Mouse (Mus musculus) heart, adult 9 months (tissue): Measurements from ENCODE around the gene Sorbs2.

ENCODE experiments used
- DNase-seq, 2 experiments: peaks; one replicate each; pipeline ENCODE4 v3.0.0; 2022; ENCODE audit warnings: low spot score in 2 of 2

Gene Sorbs2

DNA sequence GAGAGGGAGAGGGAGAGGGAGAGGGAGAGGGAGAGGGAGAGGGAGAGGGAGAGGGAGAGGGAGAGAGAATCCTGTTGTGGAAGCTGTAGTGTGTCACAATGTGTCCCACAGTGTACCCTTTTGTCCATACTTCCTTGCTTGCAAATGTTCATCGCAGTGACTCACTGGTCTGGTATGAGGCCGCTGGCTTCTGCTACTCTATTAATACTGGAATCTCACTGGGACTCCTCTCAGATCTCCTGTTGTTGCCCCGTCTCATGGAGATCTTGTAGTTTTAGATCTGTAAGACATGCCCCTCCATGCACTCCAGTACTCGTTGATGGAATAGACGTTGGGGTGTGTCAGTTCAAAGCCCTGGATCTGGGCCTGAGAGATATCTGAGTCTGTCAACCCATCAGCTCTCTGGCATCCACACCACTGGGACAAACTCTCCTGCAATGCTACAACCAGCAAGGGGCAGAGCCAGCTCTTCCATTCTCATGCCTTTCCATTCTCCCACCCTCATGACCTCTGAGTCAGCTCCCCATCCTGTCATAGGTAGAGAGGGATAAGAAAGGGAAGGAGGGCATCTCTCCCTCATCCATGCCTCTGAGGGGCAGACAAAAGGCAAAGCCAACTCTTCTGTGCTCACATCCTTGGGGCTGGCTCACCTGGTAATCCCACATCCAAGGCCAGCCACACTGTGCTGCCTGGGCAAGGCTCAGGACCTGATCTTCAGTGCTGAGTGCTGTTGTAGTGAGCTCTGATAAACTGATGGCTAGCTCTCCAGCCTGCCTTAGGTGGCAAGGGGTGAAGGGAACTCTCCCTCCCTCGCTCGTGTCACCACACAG lies 72.3 kb downstream of the Sorbs2 start:
- DNase-seq, result peak; percentile 16 to 27

- DNase-seq, result no peak
Measured at GRCm38 (mm10) chr8:45580544-45580866, 72.9 kb downstream of the Sorbs2 start.

- no peak for DNase-seq
Measured at GRCm38 (mm10) chr8:45583856-45584255, 76.3 kb downstream of the Sorbs2 start.

- DNase-seq, result no peak
Measured at GRCm38 (mm10) chr8:45584390-45585052, 76.9 kb downstream of the Sorbs2 start.

GRCm38 (mm10) chr8:45585158-45585557 lies 77.6 kb downstream of the Sorbs2 start:
- no peak for DNase-seq

DNA sequence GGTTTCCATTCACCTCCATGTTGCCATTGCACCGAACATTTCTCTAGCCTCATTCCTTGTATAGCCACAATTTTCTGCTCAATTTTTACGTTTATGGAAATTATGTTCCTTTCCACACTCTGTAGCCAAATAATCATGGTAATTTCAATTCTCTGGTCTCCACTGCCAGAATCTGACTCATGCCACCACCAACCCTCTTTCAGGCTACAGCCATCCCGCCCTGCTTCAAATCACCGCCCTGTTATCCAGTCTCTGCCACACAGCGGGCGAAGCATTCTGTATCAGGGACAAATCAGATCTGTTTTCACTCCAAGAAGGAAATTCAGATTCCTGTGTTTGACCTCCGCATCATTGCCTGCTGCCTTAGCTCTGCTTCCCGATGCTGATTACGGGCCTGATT lies 79.4 kb downstream of the Sorbs2 start:
- DNase-seq, result no peak

DNA sequence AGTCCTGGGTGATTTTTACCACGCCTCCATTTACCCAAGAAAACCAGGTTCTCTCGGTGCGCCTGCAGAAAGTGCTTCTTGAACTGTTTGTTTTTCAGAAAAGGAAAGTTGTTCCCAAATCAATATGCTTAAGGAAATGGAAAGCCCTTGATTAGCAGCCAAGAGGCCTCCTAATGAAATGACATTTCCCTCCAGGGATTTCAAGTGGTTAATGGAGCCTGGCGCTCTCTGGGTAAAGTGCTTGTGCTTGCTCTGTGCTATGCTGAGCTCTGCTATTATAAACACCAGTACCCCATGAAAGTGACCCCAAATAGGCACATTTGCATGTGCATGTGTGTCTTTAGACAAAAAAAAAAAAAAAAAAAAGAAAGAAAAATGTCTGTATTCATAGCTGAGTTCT lies 84.3 kb downstream of the Sorbs2 start:
- DNase-seq, result no peak

DNA sequence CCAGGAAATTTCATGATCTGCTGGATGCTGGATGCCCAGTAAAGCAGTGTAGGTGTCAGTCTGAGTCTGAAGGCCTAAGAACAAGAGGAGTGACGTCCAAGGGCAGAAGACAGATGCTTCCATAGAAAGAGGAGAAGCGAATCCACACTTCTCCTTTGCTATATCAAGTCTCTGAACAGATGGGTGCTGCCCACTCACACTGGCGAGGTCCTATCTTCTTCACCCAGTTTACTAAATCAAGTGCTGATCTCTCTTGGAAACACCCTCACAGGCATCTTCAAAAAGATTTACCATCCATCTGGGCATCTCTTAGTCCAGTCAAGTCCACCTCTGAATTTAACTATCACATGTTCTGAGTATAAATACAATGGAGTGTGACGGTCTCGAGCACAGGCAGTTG lies 86.1 kb downstream of the Sorbs2 start:
- no peak for DNase-seq

GRCm38 (mm10) chr8:45595983-45596382 lies 88.4 kb downstream of the Sorbs2 start:
- no peak for DNase-seq

DNA sequence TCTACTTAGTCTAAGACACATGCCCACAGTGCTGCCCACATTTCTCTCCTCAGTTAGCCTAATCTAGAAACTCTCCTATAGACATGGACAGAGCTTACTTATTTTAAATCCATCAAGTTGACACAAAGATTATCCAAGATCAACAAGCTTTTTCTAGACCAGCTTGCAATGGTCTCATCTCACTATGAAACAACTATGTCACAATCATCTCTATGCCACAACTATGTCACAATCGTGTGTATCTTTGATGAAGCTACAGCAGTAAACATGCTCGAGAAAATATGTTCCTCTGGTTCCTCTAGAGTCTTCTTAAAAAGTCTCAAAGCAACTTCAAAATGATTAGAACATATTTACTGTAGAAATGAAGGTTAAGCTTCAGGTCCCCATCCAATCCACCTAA lies 89.0 kb downstream of the Sorbs2 start:
- DNase-seq, result no peak

DNA sequence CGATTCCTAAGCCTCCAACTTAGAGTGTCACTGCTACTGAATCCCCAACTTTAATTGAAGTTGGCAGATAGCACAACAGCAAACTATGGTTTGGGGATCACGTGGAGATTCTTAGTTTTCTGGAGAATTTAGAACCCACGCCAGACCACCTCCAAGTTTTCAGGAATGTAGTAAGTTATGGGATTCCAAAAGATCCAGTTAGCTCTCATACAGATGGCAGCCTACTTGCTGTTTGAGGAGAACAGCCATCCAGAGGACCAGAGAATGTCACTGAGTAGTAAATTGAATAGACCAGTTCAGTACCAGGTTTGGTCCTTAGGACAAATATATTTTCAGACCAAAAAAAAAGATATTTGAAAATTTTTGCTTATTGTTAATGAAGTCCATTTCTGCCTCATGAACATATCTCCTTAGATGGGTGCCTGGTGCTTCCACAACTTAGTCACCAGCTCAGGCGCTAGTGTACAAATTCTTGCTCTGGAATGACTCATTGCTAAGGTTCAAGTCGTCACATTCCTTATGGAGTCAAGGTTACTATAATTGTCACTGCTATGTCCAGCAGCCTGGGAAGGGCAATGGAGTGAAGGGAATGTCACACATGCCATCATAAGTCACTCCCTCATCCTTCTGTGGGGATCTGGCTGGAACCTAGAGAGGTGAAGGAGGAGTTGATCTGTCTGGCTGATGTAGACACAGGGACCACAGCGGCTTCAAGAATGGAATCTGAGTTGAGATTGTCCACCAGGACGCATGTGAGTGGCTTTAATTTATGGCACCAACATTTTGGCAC lies 90.2 kb downstream of the Sorbs2 start:
- peak in 1 of 2 experiments; percentile 19 for DNase-seq

- no peak for DNase-seq
Measured at GRCm38 (mm10) chr8:45598883-45599282, 91.3 kb downstream of the Sorbs2 start.

- DNase-seq, result peak; percentile 46 to 58
Measured at GRCm38 (mm10) chr8:45602019-45602418, 94.4 kb downstream of the Sorbs2 start.

GRCm38 (mm10) chr8:45605419-45605818 lies 97.8 kb downstream of the Sorbs2 start:
- no peak for DNase-seq

DNA sequence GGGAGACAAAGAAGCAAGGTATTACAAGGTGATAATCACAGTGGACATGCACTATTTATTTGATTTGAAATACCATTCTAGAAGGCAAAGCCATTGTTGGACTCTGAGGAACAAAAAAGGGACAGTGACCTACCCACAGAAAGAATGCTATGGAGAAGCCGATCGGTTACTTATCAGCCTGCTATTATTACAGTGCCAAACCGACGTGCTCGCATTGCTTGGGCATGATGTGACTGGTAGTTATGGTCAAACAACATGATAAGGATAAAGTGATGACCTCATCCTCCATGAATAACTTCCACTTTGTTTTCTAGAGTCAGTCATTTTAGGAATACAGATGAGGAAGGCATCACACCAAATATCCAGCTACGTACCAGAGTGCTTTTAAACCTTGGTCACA lies 99.4 kb downstream of the Sorbs2 start:
- peak; percentile 54 to 73 for DNase-seq

DNA sequence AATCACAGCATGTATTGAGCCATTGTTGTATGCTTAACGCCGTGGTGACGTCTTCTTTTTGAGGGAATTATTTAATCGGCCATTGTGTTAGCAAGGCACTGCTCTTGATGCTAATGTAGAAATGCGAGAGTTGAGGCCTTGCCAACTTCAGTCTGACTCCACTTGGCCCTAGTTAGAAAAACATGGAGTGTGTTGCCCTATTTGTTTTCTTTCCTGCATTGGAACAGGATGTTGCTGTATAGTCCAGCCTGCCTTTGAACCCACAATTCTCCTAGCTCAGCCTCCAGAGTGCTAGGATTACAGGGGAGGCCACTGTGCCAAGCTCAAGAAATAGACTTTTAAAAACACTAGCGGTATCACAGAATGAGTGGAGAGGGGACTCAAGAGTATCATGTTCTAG lies 100.8 kb downstream of the Sorbs2 start:
- DNase-seq, result no peak

- DNase-seq, result no peak
Measured at GRCm38 (mm10) chr8:45610426-45611215, 103.0 kb downstream of the Sorbs2 start.

- no peak for DNase-seq
Measured at GRCm38 (mm10) chr8:45611320-45611719, 103.7 kb downstream of the Sorbs2 start.

DNA sequence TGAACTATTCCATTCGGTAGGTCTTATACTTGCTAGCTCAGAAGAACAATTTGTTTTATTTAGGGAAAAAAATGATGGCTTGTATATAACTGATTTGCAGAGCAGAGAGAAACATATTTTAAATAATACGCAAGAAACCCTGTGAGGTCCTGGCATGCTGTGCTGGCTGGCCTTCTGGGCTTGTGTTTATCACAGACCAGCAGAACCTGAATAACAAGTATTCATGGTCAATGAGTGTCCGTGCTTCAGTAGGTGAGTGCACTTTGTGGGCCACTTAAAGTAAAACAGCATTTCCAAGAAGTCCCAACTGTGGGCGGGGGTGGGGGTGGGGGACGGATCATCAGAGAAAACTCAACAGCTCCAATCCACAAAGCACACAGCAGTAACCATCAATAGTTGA lies 107.0 kb downstream of the Sorbs2 start:
- DNase-seq, result no peak

GRCm38 (mm10) chr8:45615050-45615449 lies 107.5 kb downstream of the Sorbs2 start:
- no peak for DNase-seq

GRCm38 (mm10) chr8:45615551-45615950 lies 108.0 kb downstream of the Sorbs2 start:
- no peak for DNase-seq
